Mouse (Mus musculus) small intestine, adult 2 months (tissue): ENCODE measurements around the gene Myoz1.

Experiments used
- CTCF ChIP-seq: fragments of 200-500 bp; IDR thresholded peaks from 2 replicates; pipeline ENCODE4 v1.5.1; 2012; ENCODE audit warnings: low read depth, mild to moderate bottlenecking, control low read depth, inconsistent platforms, low read length, moderate library complexity, mixed read lengths; ENCODE audit not compliant: insufficient replicate concordance, insufficient read length; ENCODE audit errors: extremely low read depth
- POLR2A ChIP-seq: fragments of 200-500 bp; IDR thresholded peaks from 2 replicates; pipeline ENCODE4 v1.6.1; 2012; ENCODE audit warnings: low read depth, mild to moderate bottlenecking, control low read depth, inconsistent platforms, low read length, moderate library complexity

- no peak for TF ChIP-seq POLR2A
- no peak for TF ChIP-seq CTCF
Measured at GRCm38 (mm10) chr14:20631253-20631652, 25.1 kb downstream of the Myoz1 start.
